Comparison of ENCODE assay signal across 8 mouse cellular contexts in the genomic region with DNA sequence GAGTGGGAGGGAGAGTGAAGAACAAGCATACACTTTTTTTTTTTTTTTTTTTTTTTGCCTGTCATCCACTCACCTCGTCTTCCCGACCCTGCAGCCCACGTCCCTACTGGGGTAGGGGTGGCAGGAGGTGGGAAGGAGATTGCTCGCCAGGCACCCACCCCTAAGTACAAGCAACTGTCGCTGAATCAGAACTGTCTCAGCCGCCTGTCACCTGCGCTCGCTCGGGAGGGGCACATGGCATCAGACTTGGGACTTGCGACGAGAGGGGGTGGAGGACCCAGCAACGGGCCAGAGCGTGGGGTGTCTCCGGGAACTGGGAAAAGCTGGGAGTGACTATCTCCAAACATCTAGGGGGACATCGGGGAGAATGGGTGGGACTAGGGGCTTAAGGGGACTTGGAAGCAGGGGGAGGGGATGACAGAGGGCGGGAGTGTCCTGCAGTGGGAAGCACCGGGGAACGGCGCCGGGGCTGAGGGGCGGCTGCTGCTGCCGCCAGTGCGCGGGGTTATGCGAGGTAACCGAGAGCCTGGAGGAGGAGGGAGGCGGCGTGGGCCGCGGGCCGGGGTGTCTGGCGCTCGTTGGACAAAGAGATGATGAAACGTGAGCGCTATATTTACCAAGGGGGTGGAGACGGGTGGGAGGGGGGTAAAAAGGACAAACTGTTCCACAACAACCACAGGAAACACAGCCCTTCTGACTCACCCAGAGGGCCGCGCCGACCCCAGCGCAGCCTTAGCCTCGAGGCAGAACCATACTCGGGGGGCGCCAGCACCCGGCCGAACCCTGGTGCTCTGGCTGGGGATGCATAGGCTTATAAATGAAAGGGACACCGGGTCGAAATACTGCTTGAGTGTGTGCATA. TPM values are rescaled to one million over a fixed set of nuclear protein-coding genes. Genes with fewer than 3 reads are reported as not detected.
DNase-seq lines count a peak whose midpoint lies in the region; ATAC-seq lines count a peak whose summit lies in the region.

No protein-coding gene starts in this region.

- 1% methylated on average over 47 of the region's 47 CpGs for WGBS in hindbrain, embryonic 16.5 days

- no peaks in the 10 kb centered on the region for H3K9me3 ChIP-seq in hindbrain, embryonic 16.5 days (ENCODE audit: control insufficient read depth, low read length)

- peak; percentile 24 for DNase-seq in T-cell, adult 2 months (ENCODE audit: low spot score)
- peak; percentile 88 to 91 for DNase-seq in cerebellum, postnatal 36 days
- DNase-seq in gastrocnemius, adult 18-20 months (ENCODE audit: low spot score), result peak; percentile 96
- DNase-seq in left cerebral cortex, adult 8-10 months (ENCODE audit: low spot score in 2 of 2), result peak; percentile 71 to 90
- peak; percentile 93 for DNase-seq in right cerebral cortex, adult 18-20 months
- peak; percentile 73 for DNase-seq in urinary bladder, postnatal 10 days (ENCODE audit: low spot score)

- peak overlapping the region; percentile 97 for H3K4me2 ChIP-seq in hindbrain, embryonic 16.5 days (ENCODE audit: low read length)

- no peak overlapping the region for H3K27ac ChIP-seq in hindbrain, embryonic 16.5 days (ENCODE audit: low read depth, low read length)

- H3K27me3 ChIP-seq in hindbrain, embryonic 16.5 days (replicated peaks; ENCODE audit: control insufficient read depth, insufficient read depth, low read length), result peaks cover 32% of the 10 kb centered on the region

- peak overlapping the region; percentile 57 for H3K9ac ChIP-seq in hindbrain, embryonic 16.5 days (ENCODE audit: low read depth, low read length)

- peak; percentile 56 for ATAC-seq in hindbrain, embryonic 16.5 days
- peak; percentile 58 for ATAC-seq in megakaryocyte, adult 5-6 weeks (ENCODE audit: poor library complexity, severe bottlenecking)

- H3K4me1 ChIP-seq in hindbrain, embryonic 16.5 days (ENCODE audit: control insufficient read depth, insufficient read depth, low read depth, low read length), result peaks cover 28% of the 10 kb centered on the region

- H3K4me3 ChIP-seq in hindbrain, embryonic 16.5 days (ENCODE audit: low read length), result peak overlapping the region; percentile 48

- H3K36me3 ChIP-seq in hindbrain, embryonic 16.5 days (ENCODE audit: control insufficient read depth, insufficient read depth, low read length), result no peaks in the 10 kb centered on the region

RNA-seq across cellular contexts. Expression of a gene that starts 6.4 kb away (rescaled TPM):
- total RNA-seq in gastrocnemius, adult 18-20 months (2021), result 100 to 1,000 TPM; 105 to 142 TPM
- polyA plus RNA-seq in hindbrain, embryonic 16.5 days (2015; fragmentation: Nextera tagmentation; extraction: Ambion mirVana), result 3.8 and 4.9 TPM in 2 replicates
- 100 to 1,000 TPM; 162 to 191 (median 170) TPM for total RNA-seq in left cerebral cortex, adult 8-10 months (2022)
- total RNA-seq in megakaryocyte, adult 5-6 weeks (2015), result 7.0 and 9.4 TPM in 2 replicates
- 5.4 and 6.2 TPM in 2 replicates for total RNA-seq in megakaryocyte, adult 5-6 weeks (2017)

Comparison
In these comparisons a context has a peak if more than half of its experiments do, and no peak if none do; other contexts are left out.
1. DNase-seq: peak in every context shown above with its lines; median percentile 96 in gastrocnemius, adult 18-20 months; 93 in right cerebral cortex, adult 18-20 months; 90 in cerebellum, postnatal 36 days; 80 in left cerebral cortex, adult 8-10 months; 73 in urinary bladder, postnatal 10 days; 24 in T-cell, adult 2 months.
2. RNA of a gene that starts 6.4 kb away (total RNA-seq): 162 to 191 TPM in left cerebral cortex, adult 8-10 months and 105 to 142 TPM in gastrocnemius, adult 18-20 months; 5.4 to 9.4 TPM in megakaryocyte, adult 5-6 weeks; every median in the first group is over 10 times any median in the second.